In genomic region chr9:21030055-21030600, GRCm38 (mm10) we compare ENCODE assay signal across 9 mouse cellular contexts. TPM values are rescaled to one million over a fixed set of nuclear protein-coding genes. Genes with fewer than 3 reads are reported as not detected.
A peak's percentile ranks its signal among the peaks of the same experiment; 100 is the strongest.
DNase-seq lines count a peak whose midpoint lies in the region; ATAC-seq and TF ChIP-seq lines count a peak whose summit lies in the region.
"Had no signal": no experiment of that assay in that cellular context is flagged by ENCODE, and none has a peak within 500 bp of the region (broad histone marks: within the 10 kb centered on the region; RNA-seq: fewer than 3 reads in every experiment).

No protein-coding gene starts in this region.

- TF ChIP-seq CTCF in forebrain, postnatal 0 days (IDR thresholded peaks at IDR 0.05; ENCODE audit: low read depth): no peak

- 20% methylated on average over 22 of the region's 22 CpGs for WGBS in forebrain, embryonic 12.5 days
- 23% methylated on average over 22 of the region's 22 CpGs for WGBS in forebrain, postnatal 0 days
- WGBS in liver, embryonic 13.5 days (ENCODE audit: insufficient replicate concordance): 11% methylated on average over 22 of the region's 22 CpGs

- peaks cover 99% of the 10 kb centered on the region for H3K27me3 ChIP-seq in forebrain, embryonic 12.5 days
- peaks cover 47% of the 10 kb centered on the region for H3K27me3 ChIP-seq in forebrain, postnatal 0 days (ENCODE audit: insufficient read depth, low read length)
- peaks cover 36% of the 10 kb centered on the region for H3K27me3 ChIP-seq in liver, embryonic 13.5 days

- DNase-seq in forebrain, postnatal 0 days: no peak
- peak; percentile 28 for DNase-seq in thymus, postnatal 4 days
- DNase-seq in thymus, postnatal 14 days: no peak
- no peak for DNase-seq in liver, embryonic 13.5 days
- no peak for DNase-seq in urinary bladder, postnatal 14 days (ENCODE audit: low spot score)
- DNase-seq in layer of hippocampus, postnatal 10 days (ENCODE audit: low spot score in 2 of 2): no peak
- DNase-seq in right cerebral cortex, postnatal 14 days: no peak

- H3K4me2 ChIP-seq in forebrain, embryonic 12.5 days: peak overlapping the region; percentile 87
- H3K4me2 ChIP-seq in forebrain, postnatal 0 days (ENCODE audit: low read depth): no peak overlapping the region
- peak overlapping the region; percentile 99 for H3K4me2 ChIP-seq in liver, embryonic 13.5 days

- no peak overlapping the region for H3K9ac ChIP-seq in forebrain, embryonic 12.5 days
- H3K9ac ChIP-seq in forebrain, postnatal 0 days: no peak overlapping the region
- H3K9ac ChIP-seq in liver, embryonic 13.5 days: peak overlapping the region; percentile 94

- no peak overlapping the region for H3K27ac ChIP-seq in forebrain, embryonic 12.5 days
- H3K27ac ChIP-seq in forebrain, postnatal 0 days (ENCODE audit: low read depth, low read length): no peak overlapping the region
- peak overlapping the region; percentile 98 for H3K27ac ChIP-seq in liver, embryonic 13.5 days

- H3K36me3 ChIP-seq in forebrain, embryonic 12.5 days (replicated peaks): no peaks in the 10 kb centered on the region
- H3K36me3 ChIP-seq in forebrain, postnatal 0 days (ENCODE audit: insufficient read depth): no peaks in the 10 kb centered on the region
- H3K36me3 ChIP-seq in liver, embryonic 13.5 days: peaks cover 18% of the 10 kb centered on the region; the same call in 1 of the 2 replicates

- ATAC-seq in forebrain, embryonic 12.5 days (ENCODE audit: low FRiP score): no peak
- ATAC-seq in forebrain, postnatal 0 days: no peak
- ATAC-seq in liver, embryonic 13.5 days (ENCODE audit: low read depth): no peak; the same call in 1 of the 2 replicates

- no peaks in the 10 kb centered on the region for H3K9me3 ChIP-seq in forebrain, embryonic 12.5 days
- H3K9me3 ChIP-seq in forebrain, postnatal 0 days (ENCODE audit: low read length): no peaks in the 10 kb centered on the region
- H3K9me3 ChIP-seq in liver, embryonic 13.5 days (replicated peaks): no peaks in the 10 kb centered on the region

- H3K4me1 ChIP-seq in forebrain, embryonic 12.5 days: peaks cover 53% of the 10 kb centered on the region
- H3K4me1 ChIP-seq in forebrain, postnatal 0 days (ENCODE audit: insufficient read depth): peaks cover 9% of the 10 kb centered on the region
- peaks cover 80% of the 10 kb centered on the region for H3K4me1 ChIP-seq in liver, embryonic 13.5 days (replicated peaks)

- H3K4me3 ChIP-seq in forebrain, embryonic 12.5 days (replicated peaks): 0 out of 2 replicates have a peak overlapping the region, but pooled peaks have one; percentile 1
- no peak overlapping the region for H3K4me3 ChIP-seq in forebrain, postnatal 0 days (ENCODE audit: low read depth, low read length)
- H3K4me3 ChIP-seq in liver, embryonic 13.5 days (replicated peaks): peak overlapping the region; percentile 75

RNA-seq across cellular contexts. Expression of gene Icam4, which starts 1.0 kb away (rescaled TPM):
- 1.5 and 1.9 TPM in 2 replicates for polyA plus RNA-seq in forebrain, embryonic 12.5 days (2016; fragmentation: Nextera tagmentation; extraction: Ambion mirVana)
- not detected in 2 replicates for total RNA-seq in forebrain, postnatal 0 days (2014; rRNA removed)
- not detected in 2 replicates for polyA plus RNA-seq in forebrain, postnatal 0 days (2015; fragmentation: Nextera tagmentation; extraction: Ambion mirVana)
- polyA plus RNA-seq in liver, embryonic 13.5 days (2015; fragmentation: Nextera tagmentation; extraction: Ambion mirVana): 244 and 254 TPM in 2 replicates
- under 1 TPM in 1 of 2 experiments, not detected in 1; 0.56 TPM for total RNA-seq in layer of hippocampus, postnatal 10 days (2021)

RNA-seq across cellular contexts. Expression of gene Icam5, which starts 1.7 kb away (rescaled TPM):
- 0.13 TPM in 2 replicates for polyA plus RNA-seq in forebrain, embryonic 12.5 days (2016; fragmentation: Nextera tagmentation; extraction: Ambion mirVana)
- total RNA-seq in forebrain, postnatal 0 days (2014; rRNA removed): 17.2 and 19.4 TPM in 2 replicates
- polyA plus RNA-seq in forebrain, postnatal 0 days (2015; fragmentation: Nextera tagmentation; extraction: Ambion mirVana): 8.2 and 10.3 TPM in 2 replicates
- 0.21 and 0.29 TPM in 2 replicates for polyA plus RNA-seq in liver, embryonic 13.5 days (2015; fragmentation: Nextera tagmentation; extraction: Ambion mirVana)
- total RNA-seq in layer of hippocampus, postnatal 10 days (2021): 100 to 1,000 TPM; 256 to 261 TPM

RNA-seq across cellular contexts. Expression of gene Icam1, which starts 14.3 kb away (rescaled TPM):
- polyA plus RNA-seq in forebrain, embryonic 12.5 days (2016; fragmentation: Nextera tagmentation; extraction: Ambion mirVana): 3.7 and 3.8 TPM in 2 replicates
- total RNA-seq in forebrain, postnatal 0 days (2014; rRNA removed): 3.2 and 3.7 TPM in 2 replicates
- 3.1 and 3.6 TPM in 2 replicates for polyA plus RNA-seq in forebrain, postnatal 0 days (2015; fragmentation: Nextera tagmentation; extraction: Ambion mirVana)
- 9.6 and 9.7 TPM in 2 replicates for polyA plus RNA-seq in liver, embryonic 13.5 days (2015; fragmentation: Nextera tagmentation; extraction: Ambion mirVana)
- 1 to 10 TPM; 3.0 to 3.9 TPM for total RNA-seq in layer of hippocampus, postnatal 10 days (2021)

RNA-seq across cellular contexts. Expression of gene Mrpl4, which starts 27.6 kb away (rescaled TPM):
- polyA plus RNA-seq in forebrain, embryonic 12.5 days (2016; fragmentation: Nextera tagmentation; extraction: Ambion mirVana): 110 and 111 TPM in 2 replicates
- 59.9 and 77.8 TPM in 2 replicates for total RNA-seq in forebrain, postnatal 0 days (2014; rRNA removed)
- polyA plus RNA-seq in forebrain, postnatal 0 days (2015; fragmentation: Nextera tagmentation; extraction: Ambion mirVana): 101 and 111 TPM in 2 replicates
- 81.2 and 84.0 TPM in 2 replicates for polyA plus RNA-seq in liver, embryonic 13.5 days (2015; fragmentation: Nextera tagmentation; extraction: Ambion mirVana)
- total RNA-seq in layer of hippocampus, postnatal 10 days (2021): 10 to 100 TPM; 47.2 to 54.4 TPM

RNA-seq across cellular contexts. Expression of gene Zglp1, which starts 36.8 kb away (rescaled TPM):
- polyA plus RNA-seq in forebrain, embryonic 12.5 days (2016; fragmentation: Nextera tagmentation; extraction: Ambion mirVana): 0.79 and 2.7 TPM in 2 replicates
- not detected in 2 replicates for total RNA-seq in forebrain, postnatal 0 days (2014; rRNA removed)
- polyA plus RNA-seq in forebrain, postnatal 0 days (2015; fragmentation: Nextera tagmentation; extraction: Ambion mirVana): 0.56 and 0.84 TPM in 2 replicates
- polyA plus RNA-seq in liver, embryonic 13.5 days (2015; fragmentation: Nextera tagmentation; extraction: Ambion mirVana): 0.38 TPM in 1 of 2 replicates, not detected in the other
- 1 to 10 TPM; 1.7 to 2.4 TPM for total RNA-seq in layer of hippocampus, postnatal 10 days (2021)
- polyA plus RNA-seq: gonadal fat pad, adult 2 months had no signal

Comparison
In these comparisons a context has a peak if more than half of its experiments do, and no peak if none do; other contexts are left out.
1. RNA of gene Icam4, which starts 1.0 kb away (polyA plus RNA-seq): 244 to 254 TPM in liver, embryonic 13.5 days; 1.5 to 1.9 TPM in forebrain, embryonic 12.5 days and not detected in forebrain, postnatal 0 days; every median in the first group is over 10 times any median in the second.